Mouse (Mus musculus) urinary bladder, postnatal 4 days (tissue): ENCODE data around the gene Grik4.
A peak's percentile ranks its signal among the peaks of the same experiment; 100 is the strongest.
"Not testable (repeated sequence)": the region's sequence is repeated elsewhere in the genome, so short reads cannot be mapped to it uniquely, and the experiment has no call there.

Source experiments
- DNase-seq, 2 experiments: peaks; one replicate each; pipeline ENCODE4 v3.0.0; 2021 to 2022; ENCODE audit warnings: low spot score in 2 of 2

Gene Grik4

DNA sequence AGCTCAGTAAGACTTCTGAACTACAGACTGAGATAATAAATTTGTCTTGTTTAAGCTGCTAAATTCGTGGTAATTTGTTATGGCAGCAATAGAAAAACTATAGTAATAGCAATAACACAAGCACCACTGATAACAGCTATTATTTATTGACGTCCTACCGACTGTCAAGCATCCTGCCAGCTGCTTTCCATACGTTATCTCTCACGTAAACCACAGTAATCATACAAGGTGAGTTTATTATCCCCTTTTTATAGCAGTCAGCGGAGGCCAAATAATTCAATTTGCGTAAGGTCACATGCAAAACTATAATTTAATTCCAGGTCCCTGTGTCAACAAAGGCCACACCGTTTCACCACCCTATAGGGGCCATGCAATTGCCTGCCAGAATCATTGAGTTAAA, 147.0 kb downstream of the Grik4 start:
- DNase-seq: no peak

DNA sequence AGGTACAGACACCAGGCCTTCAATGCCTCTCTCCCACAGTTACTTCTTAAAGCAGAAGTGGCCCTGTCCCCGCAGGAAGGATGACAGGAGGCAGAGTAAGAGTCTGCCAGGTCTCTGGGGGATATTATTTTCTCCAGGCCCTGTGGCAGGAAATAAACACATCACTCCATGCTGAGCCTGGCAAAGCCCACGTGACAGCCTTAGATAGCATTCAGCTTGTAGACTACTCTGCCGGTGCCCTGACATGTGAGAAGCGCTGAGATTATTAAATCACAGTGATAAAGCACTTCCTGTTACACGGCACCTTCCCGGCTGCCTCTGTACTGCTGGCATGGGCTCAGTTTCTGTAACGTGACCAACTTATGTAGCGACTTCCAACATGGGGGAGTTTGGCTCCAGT, 148.4 kb downstream of the Grik4 start:
- no peak for DNase-seq

DNA sequence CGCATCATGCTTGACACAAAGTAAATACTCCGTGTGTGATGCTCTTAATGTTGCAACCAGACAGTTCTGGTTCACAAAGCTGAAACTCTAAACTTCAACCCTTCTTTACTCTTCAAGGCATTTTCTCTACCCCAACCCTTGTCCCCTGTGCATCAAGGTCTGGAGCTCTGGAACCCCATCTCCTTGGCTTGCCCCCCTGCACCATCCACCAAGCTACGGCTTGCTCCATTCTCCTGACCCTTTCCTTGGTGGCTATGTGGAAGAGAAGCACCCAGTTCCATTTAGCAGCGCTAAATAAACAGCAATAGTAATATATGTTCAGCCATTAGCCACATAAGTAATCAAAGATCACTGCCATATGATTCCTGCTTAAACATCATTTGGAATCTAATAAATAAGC, 150.3 kb downstream of the Grik4 start:
- DNase-seq: no peak

DNA sequence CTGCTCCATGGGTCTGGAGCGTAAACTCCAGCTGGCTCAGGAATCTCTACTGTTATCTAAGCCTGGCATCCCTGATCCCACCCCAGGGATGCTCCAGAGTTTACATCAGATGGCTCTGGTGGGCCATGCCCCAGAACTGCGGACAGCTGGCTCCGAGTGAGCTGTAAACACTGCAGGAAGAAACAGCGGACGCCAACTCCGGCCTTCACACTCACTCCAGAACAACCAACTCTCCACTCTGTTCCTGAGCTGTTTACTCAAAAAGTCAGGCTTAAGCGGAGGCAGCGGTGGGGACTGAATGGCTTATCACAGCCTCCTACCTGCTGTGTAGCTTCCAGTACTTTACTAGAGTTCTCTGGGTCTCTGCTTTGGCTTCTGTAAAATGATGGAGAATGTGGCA, 150.7 kb downstream of the Grik4 start:
- DNase-seq: no peak

DNA sequence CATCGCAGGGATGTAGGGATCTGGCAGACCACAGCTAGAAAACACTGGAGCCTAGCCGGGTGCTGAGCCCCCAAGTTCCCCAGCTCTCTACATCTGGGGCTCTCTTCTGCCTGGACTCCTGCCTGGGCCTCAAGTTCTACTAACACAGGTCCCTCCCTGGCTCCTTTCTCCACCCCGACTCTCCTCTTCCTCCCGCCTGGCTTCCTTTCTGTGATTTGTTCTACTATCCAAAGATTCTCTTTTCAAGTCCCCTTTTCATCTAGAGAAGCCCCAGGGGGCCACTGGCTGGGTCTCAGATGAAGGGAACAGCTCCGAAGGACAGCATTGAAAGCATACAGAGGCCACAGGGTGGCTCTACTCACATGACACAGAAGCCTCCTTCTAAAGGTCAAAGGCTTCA, 151.9 kb downstream of the Grik4 start:
- peak in 1 of 2 experiments; percentile 52 for DNase-seq

DNA sequence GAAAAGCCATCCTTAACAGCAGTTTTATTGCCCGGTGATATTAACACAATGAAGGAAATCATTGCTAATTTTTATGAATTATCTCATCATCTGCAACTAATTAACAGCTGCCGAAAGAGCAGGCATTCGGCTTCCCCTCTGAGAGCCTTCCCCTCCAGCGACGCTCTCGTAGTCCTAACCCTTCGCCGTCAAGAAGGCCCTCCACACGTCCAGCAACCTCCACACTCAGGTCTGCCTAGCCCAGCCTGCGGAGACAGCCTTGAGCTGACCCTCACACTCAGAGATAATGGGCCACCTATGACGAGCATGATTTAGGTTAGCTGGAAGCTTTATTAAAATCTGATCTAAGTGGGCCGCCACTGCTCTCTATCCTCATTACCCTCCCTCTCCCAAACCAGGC, 152.5 kb downstream of the Grik4 start:
- DNase-seq: peak in 1 of 2 experiments; percentile 53

DNA sequence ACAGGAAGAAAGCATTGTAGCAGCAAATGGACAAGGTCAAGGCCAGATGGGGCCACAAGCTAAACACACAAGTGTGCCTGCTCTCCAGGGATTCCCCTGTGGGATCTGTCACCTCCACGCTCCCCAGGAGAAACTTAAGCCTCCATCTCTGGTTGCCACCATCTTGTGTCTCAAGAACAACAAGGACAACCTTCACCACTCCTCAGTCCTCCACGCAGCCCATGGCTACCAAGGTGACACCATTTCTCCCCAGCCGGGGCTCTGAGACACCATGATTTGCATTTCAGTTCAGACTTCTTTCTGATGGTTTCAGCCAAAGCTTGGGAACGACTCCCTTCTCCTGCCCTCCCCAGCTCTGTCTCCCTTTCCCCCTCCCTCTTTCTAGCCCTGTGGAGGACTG, 152.9 kb downstream of the Grik4 start:
- peak in 1 of 2 experiments; percentile 55 for DNase-seq

DNA sequence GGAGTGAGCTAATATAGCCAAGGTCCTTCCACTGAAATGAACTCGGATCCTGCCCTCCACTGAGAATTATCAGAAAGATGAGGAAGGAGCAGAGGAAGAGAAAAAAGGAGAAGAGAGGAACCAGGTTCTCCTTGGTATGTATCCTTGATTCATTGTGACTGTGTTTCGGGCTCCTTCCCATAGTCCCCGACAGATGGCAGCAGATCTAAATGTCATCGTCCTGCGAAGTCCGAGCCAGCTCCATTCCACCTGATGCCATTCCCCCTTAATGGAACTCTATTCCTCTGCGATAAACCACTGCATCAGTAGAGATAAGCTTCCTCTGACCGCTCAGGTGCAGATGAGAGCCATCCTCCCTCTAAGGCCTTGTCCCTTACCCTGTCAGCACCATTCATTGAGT, 155.8 kb downstream of the Grik4 start:
- no peak for DNase-seq

DNA sequence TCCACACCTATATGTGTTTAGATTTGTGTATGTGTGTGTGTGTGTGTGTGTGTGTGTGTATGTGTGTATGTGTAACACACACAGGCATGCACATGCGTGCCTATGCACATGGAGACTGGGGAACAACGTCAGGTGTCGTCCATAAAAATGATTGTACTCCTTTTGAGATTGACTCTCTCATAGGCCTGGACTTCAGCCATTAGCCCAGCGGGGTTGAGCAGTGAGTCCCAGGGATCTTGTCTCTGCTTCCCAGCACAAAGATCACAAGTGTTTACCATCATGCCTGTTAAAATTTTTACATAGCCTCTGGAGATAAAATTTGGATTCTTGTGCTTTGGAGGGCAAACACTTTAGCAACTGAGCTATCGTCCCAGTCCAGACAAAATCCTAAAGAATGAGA, 157.4 kb downstream of the Grik4 start:
- no peak for DNase-seq

DNA sequence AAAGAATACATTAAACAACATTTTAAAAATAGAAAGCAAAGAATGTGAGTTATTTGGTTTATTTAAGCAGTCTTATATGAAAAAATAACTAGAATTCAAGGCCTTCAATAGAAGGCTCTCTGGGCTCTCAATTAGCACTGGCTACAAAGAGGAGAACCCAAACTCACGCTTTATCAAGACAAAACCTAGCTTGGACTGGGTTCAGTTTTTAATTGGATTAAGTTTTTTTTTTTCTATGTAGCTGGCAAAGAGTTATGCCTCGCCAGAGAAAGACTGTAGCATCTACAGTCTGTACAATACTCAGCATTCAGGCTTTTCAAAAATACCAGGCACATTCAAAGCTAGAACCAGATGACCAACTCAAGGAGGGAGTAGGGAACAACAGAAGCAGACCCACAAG, 158.0 kb downstream of the Grik4 start:
- no peak for DNase-seq

DNA sequence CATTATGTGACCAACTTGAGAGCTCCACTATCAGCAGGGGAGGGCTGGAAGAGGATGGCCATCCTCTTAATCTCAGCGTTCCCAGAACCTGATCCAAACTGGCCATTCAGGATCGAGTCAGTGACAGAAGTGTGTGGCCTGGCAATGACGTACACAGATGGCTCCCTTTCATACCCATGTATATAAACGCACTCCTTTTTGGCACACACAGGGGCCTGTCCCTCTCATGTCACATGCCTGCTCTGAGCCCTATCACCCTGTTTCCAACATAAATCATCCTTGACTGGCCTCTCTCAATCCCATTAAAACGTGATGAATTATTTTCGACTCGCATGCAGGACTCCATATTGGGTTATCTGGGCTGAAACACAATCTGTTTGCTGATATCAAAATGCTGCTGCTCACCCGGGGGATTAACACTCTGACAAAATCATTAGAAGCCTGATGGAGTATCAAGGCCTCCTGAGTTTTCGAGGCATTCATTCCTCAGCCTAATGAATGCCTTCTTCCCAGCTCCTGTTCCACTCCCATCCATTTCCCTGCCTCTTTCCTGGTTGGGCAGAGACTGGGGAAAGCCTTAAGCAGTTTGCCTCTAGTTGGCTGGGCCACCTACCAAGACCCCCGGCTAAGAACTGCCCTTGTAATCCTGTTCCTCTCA, 159.0 kb downstream of the Grik4 start:
- DNase-seq: no peak

DNA sequence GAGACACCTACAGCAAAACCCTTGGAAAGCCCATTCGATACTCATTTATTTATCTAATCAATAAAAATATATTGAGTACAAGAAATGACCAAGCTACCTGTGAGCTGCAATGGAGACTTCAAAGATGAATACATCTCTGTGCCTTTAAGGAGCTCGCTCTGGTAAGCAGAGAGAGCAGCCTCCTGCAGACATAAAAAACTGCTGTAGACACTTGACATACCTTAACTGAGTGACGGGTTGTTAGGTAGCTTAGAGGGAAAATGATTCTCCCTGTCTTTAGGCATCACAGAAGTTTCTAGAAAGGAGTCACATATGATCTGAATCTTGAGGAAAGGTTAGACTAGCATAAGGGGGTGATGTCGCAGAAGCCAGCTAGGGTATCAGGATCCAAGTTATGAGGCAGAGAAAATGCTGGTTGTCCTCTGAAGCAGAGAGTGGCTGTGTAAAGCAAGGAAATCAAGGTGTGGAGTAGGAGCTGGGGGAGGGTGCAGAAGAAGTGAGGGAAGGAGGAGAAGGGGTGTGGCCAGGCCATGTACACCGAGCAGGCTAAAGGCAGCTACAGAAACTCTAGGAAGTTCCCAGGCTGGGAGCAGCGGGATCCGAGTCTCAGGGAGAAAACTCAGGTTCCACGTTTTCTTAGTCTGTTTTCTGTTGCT, 160.9 kb downstream of the Grik4 start:
- no peak for DNase-seq

DNA sequence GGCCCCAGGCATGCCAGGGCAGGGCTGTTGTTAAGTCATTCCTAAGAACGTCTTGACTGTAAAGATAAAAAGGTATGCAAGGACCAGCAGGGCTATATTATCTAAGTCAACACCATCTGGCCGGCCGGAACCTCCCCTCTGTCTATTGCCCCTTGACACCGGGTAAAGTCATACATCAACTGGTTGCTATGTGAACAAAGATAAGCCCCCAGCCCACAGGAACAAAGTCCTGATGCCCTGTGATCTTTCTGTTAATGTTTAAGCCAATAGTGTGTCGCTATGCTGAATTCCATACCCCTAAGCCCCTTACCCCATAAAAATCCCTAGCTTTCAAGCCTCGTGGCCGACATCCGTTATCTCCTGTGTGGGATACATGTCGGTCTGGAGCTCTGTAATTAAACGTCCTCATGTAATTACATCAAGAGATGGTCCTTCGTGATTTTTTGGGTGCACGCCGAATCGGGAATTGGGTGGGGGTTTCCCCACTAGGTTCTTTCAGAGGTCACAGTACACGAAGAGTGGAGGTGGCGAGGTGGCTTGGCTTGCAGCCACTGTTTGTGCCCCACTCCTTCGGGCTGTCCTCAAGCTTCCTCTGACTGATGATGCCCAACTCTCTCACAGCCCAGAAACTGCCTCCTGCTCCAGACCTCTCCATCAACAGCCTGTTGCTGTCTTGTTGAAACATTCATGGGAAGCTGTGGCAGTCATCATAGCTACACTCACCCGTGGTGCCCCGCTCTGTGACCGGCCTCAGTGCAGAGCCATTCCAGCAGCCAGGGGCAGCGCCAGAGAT, 165.6 kb downstream of the Grik4 start:
- DNase-seq: not testable (repeated sequence)

DNA sequence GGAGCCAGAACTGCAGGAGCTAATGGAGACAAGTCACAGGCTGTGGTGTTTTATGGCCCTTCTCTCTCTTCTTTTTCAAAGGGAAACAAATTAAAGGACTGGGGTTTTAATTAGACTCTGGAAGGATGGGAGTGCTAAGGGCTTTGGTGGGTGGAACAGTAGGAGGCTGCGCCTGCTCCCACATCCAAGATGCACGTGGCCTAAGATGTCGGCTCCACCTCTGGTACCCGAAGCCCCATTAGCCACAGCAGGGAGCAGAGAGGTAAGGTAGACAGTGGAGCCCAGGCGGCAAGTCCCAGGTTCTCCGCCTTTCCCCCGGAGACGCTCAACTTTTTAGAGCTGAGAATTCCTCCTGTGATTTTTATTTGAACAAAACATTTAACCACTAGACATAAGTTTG, 166.4 kb downstream of the Grik4 start:
- DNase-seq: no peak

DNA sequence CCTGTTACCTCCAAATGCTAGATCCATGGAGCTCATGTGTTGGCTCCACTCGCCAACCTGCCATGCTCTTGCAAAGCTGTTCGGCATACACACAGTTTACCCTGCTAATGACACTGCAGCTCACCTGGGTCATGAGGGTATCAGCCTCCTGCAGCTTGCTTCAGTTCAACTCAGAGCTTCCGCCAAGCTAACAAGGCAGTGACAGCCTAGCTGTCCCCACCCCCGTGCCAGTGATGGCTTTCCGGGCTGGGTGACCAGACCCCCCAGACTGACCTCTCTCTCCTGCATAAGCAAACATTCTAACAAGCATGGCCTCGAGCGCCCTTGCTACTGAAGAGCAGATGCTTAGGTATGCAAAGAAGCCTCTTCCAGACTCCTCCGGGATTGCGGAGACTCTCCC, 167.5 kb downstream of the Grik4 start:
- DNase-seq: no peak

DNA sequence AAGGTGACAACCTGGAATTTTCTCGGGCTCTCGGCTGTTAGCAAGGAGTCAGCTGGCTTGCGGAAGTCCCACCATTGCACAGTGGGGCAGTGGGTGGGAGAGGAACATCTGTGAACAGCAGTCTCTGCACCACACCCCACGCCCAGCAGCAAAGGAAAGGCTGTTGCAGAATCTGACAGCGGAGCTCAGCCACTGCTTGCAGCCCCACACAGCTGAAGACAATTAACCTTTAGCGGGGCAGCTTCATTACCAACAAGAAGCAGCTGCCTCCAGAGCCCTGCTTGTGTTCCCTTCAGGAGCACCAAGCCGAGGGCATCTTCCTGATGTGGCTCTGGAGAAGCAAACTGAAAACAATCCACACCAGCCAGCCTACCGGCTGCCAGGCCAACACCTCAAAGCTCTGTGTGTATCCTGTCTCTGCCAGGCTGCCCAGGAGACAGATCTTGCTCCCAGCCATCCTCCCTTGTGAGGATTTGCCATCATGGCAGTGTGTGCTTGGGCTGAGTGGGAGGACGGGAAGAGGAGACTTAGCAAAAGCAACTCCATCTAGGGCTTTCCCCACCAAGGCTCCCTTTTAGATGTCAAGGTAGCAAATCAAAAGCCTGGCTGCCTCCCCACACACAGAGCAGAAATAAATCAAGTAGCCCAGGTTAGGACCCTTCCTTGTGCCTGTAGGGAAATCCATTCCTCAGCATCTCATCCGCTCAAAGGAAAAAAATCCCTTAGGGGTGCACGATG, 179.3 kb downstream of the Grik4 start:
- no peak for DNase-seq

DNA sequence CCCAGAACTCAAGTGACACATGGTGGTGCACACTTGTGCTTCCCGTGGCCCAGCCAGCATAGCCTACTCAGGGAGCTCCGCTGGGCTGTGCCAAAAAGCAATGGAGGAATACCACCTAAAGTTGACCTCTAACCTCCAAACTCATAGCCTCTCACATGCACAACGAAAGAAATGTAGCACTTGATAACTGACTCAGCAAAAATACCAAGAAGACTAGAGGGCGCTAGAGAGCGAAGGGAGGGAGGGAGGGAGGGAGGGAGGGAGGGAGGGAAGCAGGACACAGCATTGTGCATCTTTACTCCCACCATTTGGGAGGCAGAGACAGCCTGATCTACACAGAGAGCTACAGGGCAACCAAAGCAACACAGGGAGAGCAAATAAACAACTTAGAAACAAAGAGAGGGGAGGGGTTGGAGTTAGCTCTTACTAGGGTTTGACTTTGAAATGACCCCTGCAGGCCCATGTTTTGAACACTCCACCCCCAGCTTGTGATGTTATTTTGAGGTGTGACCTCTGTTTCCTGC, 185.5 kb downstream of the Grik4 start:
- DNase-seq: no peak

DNA sequence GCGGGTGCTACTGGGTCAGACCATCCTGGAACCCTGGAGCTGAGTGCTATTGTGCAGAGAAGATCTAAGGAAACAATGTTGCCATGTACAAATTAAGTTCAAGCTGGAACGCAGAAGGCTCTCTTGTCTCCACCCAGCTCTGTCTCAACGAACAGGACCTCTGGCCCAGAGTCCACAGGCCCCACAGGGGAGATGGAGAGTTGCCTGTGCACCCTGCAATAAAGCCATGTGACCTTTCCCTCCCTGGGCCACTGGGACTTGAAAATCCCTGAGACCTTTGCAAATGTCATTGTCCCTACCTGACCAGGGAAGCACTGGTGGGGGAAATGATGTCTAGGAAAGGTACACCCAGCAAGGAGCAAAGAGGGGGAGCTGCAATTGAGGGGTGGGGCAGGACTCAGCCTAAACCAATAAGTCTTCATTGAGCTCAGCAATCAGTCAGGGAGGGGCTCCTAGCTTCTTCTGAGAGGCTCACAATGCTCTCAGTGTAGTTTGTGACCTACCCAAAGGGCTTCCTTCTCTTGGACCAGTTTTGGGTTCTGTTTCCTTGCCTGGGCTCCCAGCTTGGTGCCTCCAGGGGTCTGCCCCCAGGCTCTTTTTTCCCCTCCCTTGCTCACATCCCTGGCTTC, 187.2 kb downstream of the Grik4 start:
- DNase-seq: no peak

DNA sequence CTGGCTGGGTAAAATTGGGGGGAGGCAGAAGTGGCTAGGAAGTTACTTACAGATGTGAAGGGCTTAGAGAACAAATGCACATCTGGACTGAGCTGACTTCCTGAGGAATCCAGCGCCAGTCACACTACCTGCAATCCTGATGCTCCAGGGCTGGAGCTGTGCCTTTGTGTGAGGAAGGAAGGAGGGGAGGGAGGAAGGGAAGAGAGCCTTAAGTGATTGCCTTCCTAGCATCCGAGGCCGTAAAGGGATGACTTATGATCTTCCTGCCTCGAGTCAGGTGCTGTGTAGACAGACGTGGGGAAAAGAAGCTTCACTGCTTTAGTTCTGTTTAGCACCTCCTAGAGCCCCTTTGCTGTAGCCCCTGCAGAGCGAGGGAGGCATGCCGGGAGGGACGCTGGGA, 189.6 kb downstream of the Grik4 start:
- DNase-seq: no peak

DNA sequence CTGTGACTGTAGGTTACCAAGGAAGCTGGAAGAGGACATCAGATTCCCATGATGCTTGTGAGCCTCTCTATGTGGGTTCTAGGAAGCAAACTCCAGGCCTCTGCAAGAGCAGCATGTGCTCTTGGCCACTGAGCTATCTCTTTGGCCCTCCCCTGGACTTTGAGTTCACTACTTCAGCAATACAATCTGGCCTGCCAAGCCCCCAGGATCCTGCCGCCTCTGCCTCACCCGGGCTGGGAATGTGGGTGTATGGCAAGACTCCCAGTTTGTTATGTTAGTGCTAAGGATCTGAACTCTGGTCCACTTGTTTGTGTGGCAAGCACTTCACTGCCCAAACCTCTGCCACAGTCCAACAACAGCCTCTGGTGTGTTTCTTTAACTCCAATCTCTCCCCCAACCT, 193.1 kb downstream of the Grik4 start:
- no peak for DNase-seq

DNA sequence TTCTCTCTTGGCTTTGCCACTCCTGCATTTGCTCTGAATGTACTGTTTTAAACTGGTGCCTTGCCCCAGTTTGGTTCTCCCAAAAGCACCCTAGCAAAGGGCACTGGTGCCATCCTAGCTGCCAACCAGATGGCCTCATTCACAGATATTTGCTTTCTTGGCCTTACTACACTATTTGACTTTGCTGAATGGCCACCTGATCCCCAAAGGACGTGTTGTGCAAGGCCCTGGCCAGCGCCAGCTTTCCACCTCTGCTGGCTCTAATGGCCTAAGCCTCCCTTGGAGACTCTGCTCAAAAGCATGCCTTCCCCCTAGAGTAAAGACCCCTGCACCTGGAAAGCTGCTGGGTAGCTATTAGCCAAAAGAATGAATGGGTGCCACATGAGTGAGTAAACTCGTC, 194.1 kb downstream of the Grik4 start:
- no peak for DNase-seq

DNA sequence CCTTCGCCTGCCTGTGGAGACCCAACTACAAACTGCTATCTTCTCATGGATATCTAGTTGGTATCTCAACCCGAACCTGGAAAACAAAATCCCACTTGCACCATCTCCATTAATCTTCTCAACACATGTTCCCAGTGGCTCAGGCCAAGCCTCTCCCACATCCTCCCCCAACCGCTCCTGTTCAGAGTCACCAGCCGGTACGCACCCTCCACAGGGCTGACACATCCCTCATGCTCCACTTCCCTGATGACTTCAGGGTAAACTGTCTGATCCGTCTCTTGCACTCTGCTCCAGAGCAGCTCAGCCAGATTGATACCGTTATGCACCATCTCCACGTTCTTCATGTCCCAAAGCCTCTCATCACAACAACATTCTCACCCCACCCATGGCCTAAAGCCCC, 198.3 kb downstream of the Grik4 start:
- no peak for DNase-seq
